Mouse (Mus musculus) midbrain, embryonic 13.5 days (tissue): ENCODE measurements at regions not wholly inside any gene's neighbourhood (a gene's known extent, or its start where the extent isn't known, plus 50 kb on each side); places are given as distances from the start of the nearest gene placed in this dataset.

Source experiments
- ATAC-seq: fragments of 200-750 bp; cut with Nextera tagmentation; 2 replicates; pipeline ENCODE4 v1.8.0; 2017; ENCODE audit warnings: mild to moderate bottlenecking, moderate TSS enrichment, moderate library complexity
- H3K27ac ChIP-seq: fragments of 300-500 bp; sonication (generic); 2 replicates; pipeline ENCODE4 v1.5.1; 2015; ENCODE audit warnings: inconsistent platforms, mild to moderate bottlenecking, moderate library complexity
- H3K27me3 ChIP-seq: fragments of 300-500 bp; sonication (generic); 2 replicates; pipeline ENCODE4 v1.6.1; 2015; ENCODE audit warnings: mild to moderate bottlenecking, inconsistent platforms
- H3K36me3 ChIP-seq: fragments of 300-500 bp; sonication (generic); 2 replicates; pipeline ENCODE4 v1.6.1; 2015; ENCODE audit warnings: mild to moderate bottlenecking, inconsistent platforms
- H3K4me1 ChIP-seq: fragments of 300-500 bp; sonication (generic); replicated peaks from 2 replicates; pipeline ENCODE4 v1.6.1; 2015; ENCODE audit warnings: inconsistent platforms
- H3K4me2 ChIP-seq: fragments of 300-500 bp; sonication (generic); replicated peaks from 2 replicates; pipeline ENCODE4 v1.6.1; 2015; ENCODE audit warnings: moderate library complexity, mild to moderate bottlenecking, inconsistent platforms
- H3K4me3 ChIP-seq: fragments of 300-500 bp; sonication (generic); replicated peaks from 2 replicates; pipeline ENCODE4 v1.5.1; 2015; ENCODE audit warnings: mild to moderate bottlenecking, inconsistent platforms
- H3K9ac ChIP-seq: fragments of 300-500 bp; sonication (generic); replicated peaks from 2 replicates; pipeline ENCODE4 v1.6.1; 2015; ENCODE audit warnings: mild to moderate bottlenecking, inconsistent platforms
- H3K9me3 ChIP-seq: fragments of 300-500 bp; sonication (generic); 2 replicates; pipeline ENCODE4 v1.6.1; 2016; ENCODE audit warnings: mild to moderate bottlenecking, inconsistent platforms
- WGBS: fragments of 180-500 bp; shearing (Covaris S2); methylation state at CpG from one replicate; pipeline ENCODE4 v1.1.7; 2015; 5-methylcytosine and 5-hydroxymethylcytosine counted together

GRCm38 (mm10) chr19:54099292-54099691 lies 55.3 kb downstream of the Adra2a start:
- 96% methylated on average over 9 of the region's 9 CpGs for WGBS
- Histone ChIP-seq H3K27me3 (no peaks in the 10 kb centered on the region), H3K4me1 (peaks cover 16% of the 10 kb centered on the region), H3K9ac (no peak overlapping the region), H3K36me3 (no peaks in the 10 kb centered on the region), H3K9me3 (no peaks in the 10 kb centered on the region), H3K4me2 (no peak overlapping the region), H3K4me3 (no peak overlapping the region), H3K27ac (no peak overlapping the region)
- ATAC-seq: no peak

GRCm38 (mm10) chr19:54099769-54100168 lies 55.8 kb downstream of the Adra2a start:
- ATAC-seq: no peak
- 63% methylated on average over 6 of the region's 6 CpGs for WGBS
- no peak overlapping the region for H3K4me3 ChIP-seq
- H3K4me2 ChIP-seq: no peak overlapping the region
- peaks cover 12% of the 10 kb centered on the region for H3K4me1 ChIP-seq
- no peak overlapping the region for H3K27ac ChIP-seq
- no peaks in the 10 kb centered on the region for H3K36me3 ChIP-seq
- no peaks in the 10 kb centered on the region for H3K9me3 ChIP-seq
- H3K27me3 ChIP-seq: no peaks in the 10 kb centered on the region
- H3K9ac ChIP-seq: no peak overlapping the region

- 68% methylated on average over 3 of the region's 3 CpGs for WGBS
- Histone ChIP-seq H3K9ac (no peak overlapping the region), H3K27me3 (no peaks in the 10 kb centered on the region), H3K9me3 (no peaks in the 10 kb centered on the region), H3K4me2 (no peak overlapping the region), H3K27ac (no peak overlapping the region), H3K4me1 (peaks cover 9% of the 10 kb centered on the region), H3K4me3 (no peak overlapping the region), H3K36me3 (no peaks in the 10 kb centered on the region)
- ATAC-seq: no peak
These were observed 62.6 kb downstream of the Adra2a start for GRCm38 (mm10) chr19:54106571-54106970.

- H3K4me2 ChIP-seq: no peak overlapping the region
These were observed 63.3 kb downstream of the Adra2a start for GRCm38 (mm10) chr19:54107103-54107821.

GRCm38 (mm10) chr19:54110080-54110479 lies 66.1 kb downstream of the Adra2a start:
- no peak overlapping the region for H3K27ac ChIP-seq
- H3K27me3 ChIP-seq: peaks cover 2% of the 10 kb centered on the region; the same call in 1 of the 2 replicates
- H3K36me3 ChIP-seq: no peaks in the 10 kb centered on the region
- no peak for ATAC-seq
- H3K4me1 ChIP-seq: peaks cover 18% of the 10 kb centered on the region
- 82% methylated on average over 6 of the region's 6 CpGs for WGBS
- H3K4me2 ChIP-seq: no peak overlapping the region
- no peaks in the 10 kb centered on the region for H3K9me3 ChIP-seq
- H3K9ac ChIP-seq: no peak overlapping the region
- H3K4me3 ChIP-seq: no peak overlapping the region

More at GRCm38 (mm10) chr19:54107103-54107821, 63.3 kb downstream of the Adra2a start:
- ATAC-seq: peak; percentile 37; the same call in 1 of the 2 replicates
- Histone ChIP-seq H3K9me3 (no peaks in the 10 kb centered on the region), H3K4me3 (no peak overlapping the region), H3K9ac (no peak overlapping the region), H3K27me3 (no peaks in the 10 kb centered on the region), H3K4me1 (peaks cover 9% of the 10 kb centered on the region), H3K36me3 (no peaks in the 10 kb centered on the region), H3K27ac (no peak overlapping the region; the same call in 1 of the 2 replicates)
- WGBS: 44% methylated on average over 13 of the region's 13 CpGs

GRCm38 (mm10) chr19:54112691-54113090 lies 68.7 kb downstream of the Adra2a start:
- Histone ChIP-seq H3K36me3 (no peaks in the 10 kb centered on the region), H3K9ac (no peak overlapping the region), H3K9me3 (no peaks in the 10 kb centered on the region), H3K27ac (no peak overlapping the region), H3K27me3 (peaks cover 2% of the 10 kb centered on the region; the same call in 1 of the 2 replicates), H3K4me3 (no peak overlapping the region), H3K4me2 (no peak overlapping the region), H3K4me1 (peaks cover 13% of the 10 kb centered on the region)
- 89% methylated on average over 3 of the region's 3 CpGs for WGBS
- ATAC-seq: no peak

GRCm38 (mm10) chr19:54113421-54113820 lies 69.5 kb downstream of the Adra2a start:
- peaks cover 13% of the 10 kb centered on the region for H3K4me1 ChIP-seq
- H3K4me2 ChIP-seq: no peak overlapping the region
- WGBS: 58% methylated on average over 6 of the region's 6 CpGs

GRCm38 (mm10) chr19:54114588-54115317 lies 70.8 kb downstream of the Adra2a start:
- H3K4me2 ChIP-seq: peak overlapping the region; percentile 66
- 6% methylated on average over 22 of the region's 22 CpGs for WGBS
- H3K9me3 ChIP-seq: no peaks in the 10 kb centered on the region
- ATAC-seq: peak; percentile 89
- peak overlapping the region; percentile 55 for H3K9ac ChIP-seq
- peaks cover 2% of the 10 kb centered on the region; the same call in 1 of the 2 replicates for H3K27me3 ChIP-seq
- H3K36me3 ChIP-seq: no peaks in the 10 kb centered on the region
- peak overlapping the region; percentile 47 for H3K4me3 ChIP-seq
- no peak overlapping the region for H3K27ac ChIP-seq
- H3K4me1 ChIP-seq: peaks cover 13% of the 10 kb centered on the region

More at GRCm38 (mm10) chr19:54113421-54113820, 69.5 kb downstream of the Adra2a start:
- ATAC-seq: no peak
- Histone ChIP-seq H3K9me3 (no peaks in the 10 kb centered on the region), H3K4me3 (no peak overlapping the region), H3K27ac (no peak overlapping the region), H3K27me3 (peaks cover 2% of the 10 kb centered on the region; the same call in 1 of the 2 replicates), H3K9ac (no peak overlapping the region), H3K36me3 (no peaks in the 10 kb centered on the region)

- no peaks in the 10 kb centered on the region for H3K36me3 ChIP-seq
- peak overlapping the region; percentile 66 for H3K4me2 ChIP-seq
- H3K4me3 ChIP-seq: peak overlapping the region; percentile 47
- no peaks in the 10 kb centered on the region for H3K9me3 ChIP-seq
- peak overlapping the region; percentile 55; the same call in 1 of the 2 replicates for H3K9ac ChIP-seq
- no peak overlapping the region for H3K27ac ChIP-seq
- 0 out of 2 replicates have a peak, but pooled peaks have one; percentile 49 for ATAC-seq
- H3K27me3 ChIP-seq: peaks cover 2% of the 10 kb centered on the region; the same call in 1 of the 2 replicates
- 22% methylated on average over 4 of the region's 4 CpGs for WGBS
- peaks cover 13% of the 10 kb centered on the region for H3K4me1 ChIP-seq
These were observed 71.4 kb downstream of the Adra2a start for GRCm38 (mm10) chr19:54115335-54115734.

- ATAC-seq: no peak
- no peaks in the 10 kb centered on the region for H3K36me3 ChIP-seq
- H3K4me3 ChIP-seq: no peak overlapping the region
- H3K9ac ChIP-seq: no peak overlapping the region
- H3K27me3 ChIP-seq: peaks cover 2% of the 10 kb centered on the region; the same call in 1 of the 2 replicates
- H3K4me1 ChIP-seq: peaks cover 13% of the 10 kb centered on the region
- 74% methylated on average over 4 of the region's 4 CpGs for WGBS
- H3K9me3 ChIP-seq: no peaks in the 10 kb centered on the region
- no peak overlapping the region for H3K27ac ChIP-seq
- no peak overlapping the region for H3K4me2 ChIP-seq
These were observed 72.9 kb downstream of the Adra2a start for GRCm38 (mm10) chr19:54116829-54117228.

- Histone ChIP-seq H3K27ac (no peak overlapping the region), H3K27me3 (peaks cover 2% of the 10 kb centered on the region; the same call in 1 of the 2 replicates), H3K36me3 (no peaks in the 10 kb centered on the region), H3K4me1 (peaks cover 13% of the 10 kb centered on the region), H3K9me3 (no peaks in the 10 kb centered on the region), H3K4me3 (no peak overlapping the region), H3K4me2 (no peak overlapping the region), H3K9ac (no peak overlapping the region)
- no peak for ATAC-seq
- WGBS: 82% methylated on average over 11 of the region's 11 CpGs
These were observed 73.7 kb downstream of the Adra2a start for GRCm38 (mm10) chr19:54117676-54118075.

GRCm38 (mm10) chr19:54123586-54123985 lies 79.6 kb downstream of the Adra2a start:
- Histone ChIP-seq H3K36me3 (no peaks in the 10 kb centered on the region), H3K9ac (no peak overlapping the region), H3K27me3 (no peaks in the 10 kb centered on the region), H3K4me1 (no peaks in the 10 kb centered on the region), H3K4me2 (no peak overlapping the region), H3K9me3 (no peaks in the 10 kb centered on the region), H3K27ac (no peak overlapping the region), H3K4me3 (no peak overlapping the region)
- ATAC-seq: no peak
- WGBS: 88% methylated on average over 9 of the region's 9 CpGs
